Mouse (Mus musculus) ovary, postnatal 14 days (tissue): Measurements from ENCODE around the gene Ankrd44.

Source experiments
- DNase-seq: peaks from one replicate; pipeline ENCODE4 v3.0.0; 2022; ENCODE audit warnings: low spot score

The Ankrd44 gene

GRCm38 (mm10) chr1:54639506-54640078, 286.6 kb downstream of the Ankrd44 start:
- no peak for DNase-seq

DNA sequence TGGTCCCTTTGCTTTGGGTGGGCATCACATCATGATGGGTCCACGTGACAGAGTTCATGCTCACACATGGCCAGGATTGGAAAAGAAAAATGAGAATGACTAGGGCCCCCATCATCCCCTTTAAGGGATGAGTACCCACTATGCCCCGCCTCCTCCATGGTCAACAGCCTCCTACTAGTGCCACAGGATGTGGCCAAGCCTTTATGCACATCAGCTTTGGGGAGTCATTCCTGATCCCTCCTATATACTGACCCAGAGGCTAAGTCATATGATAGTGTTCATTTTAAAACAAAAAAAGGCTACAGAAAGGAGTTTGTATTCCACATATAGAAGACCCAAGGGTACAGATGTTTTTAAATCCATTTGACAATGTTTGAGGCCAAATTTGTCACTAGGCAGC, 287.1 kb downstream of the Ankrd44 start:
- DNase-seq: no peak

- DNase-seq: no peak
Measured at GRCm38 (mm10) chr1:54637340-54637739, 288.8 kb downstream of the Ankrd44 start.

DNA sequence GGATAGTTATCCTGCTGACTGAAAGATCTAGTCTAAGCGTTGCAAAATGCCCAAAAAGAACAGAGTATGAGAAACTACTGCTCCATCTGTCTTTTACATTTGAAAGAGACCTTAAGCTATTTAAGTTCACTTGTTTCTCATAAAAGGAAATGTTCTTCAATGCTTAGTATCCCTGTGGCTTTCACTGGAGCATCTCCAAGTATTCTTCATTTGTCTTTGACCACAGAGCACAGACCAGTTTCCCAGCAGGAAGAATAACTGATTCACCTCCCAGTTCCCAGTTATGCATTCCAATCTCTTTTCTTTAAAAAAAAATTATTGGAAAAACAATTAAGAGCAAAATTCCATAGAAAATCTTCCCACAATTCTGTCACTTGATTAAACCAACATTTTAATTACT, 297.1 kb downstream of the Ankrd44 start:
- no peak for DNase-seq

- no peak for DNase-seq
Measured at GRCm38 (mm10) chr1:54614963-54615362, 311.2 kb downstream of the Ankrd44 start.

DNA sequence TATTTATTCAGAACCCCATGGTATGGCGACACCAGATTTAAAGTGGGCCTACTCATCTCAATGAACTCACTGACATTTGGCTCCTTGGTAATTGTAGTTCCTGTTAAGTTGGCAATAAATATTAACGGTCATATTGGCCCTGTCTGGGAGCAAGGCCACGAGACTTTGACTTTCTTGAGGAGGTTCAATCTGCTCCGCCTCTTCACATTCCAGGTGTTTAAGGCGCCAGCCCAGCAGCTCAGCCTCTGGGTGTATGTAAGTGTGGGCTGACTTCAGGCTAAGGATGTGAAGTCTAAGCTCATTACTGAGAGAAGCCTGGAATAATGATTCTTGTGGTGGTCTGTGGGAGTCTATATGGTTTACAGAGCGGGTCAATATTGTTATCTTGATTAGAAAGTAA, 313.8 kb downstream of the Ankrd44 start:
- DNase-seq: no peak

DNA sequence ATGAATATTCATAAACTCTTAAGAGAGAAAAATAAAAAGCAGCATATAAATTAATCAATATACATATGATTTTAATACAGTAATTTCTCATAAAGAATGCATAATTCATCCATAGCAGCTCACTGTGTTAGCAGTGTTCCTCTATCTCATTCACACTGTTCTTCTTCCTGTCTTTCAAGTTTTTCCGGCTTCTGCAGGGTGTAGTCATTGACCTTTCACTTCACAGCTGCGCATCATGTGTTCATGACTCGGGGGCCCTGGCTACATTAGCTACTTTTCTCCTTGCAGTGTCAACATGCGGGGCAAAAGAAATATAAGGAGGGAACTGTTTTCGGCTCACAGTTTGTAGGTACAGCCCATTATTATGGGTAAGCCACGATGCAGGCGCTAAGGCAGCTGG, 314.3 kb downstream of the Ankrd44 start:
- no peak for DNase-seq

- DNase-seq: no peak
Measured at GRCm38 (mm10) chr1:54606936-54607335, 319.3 kb downstream of the Ankrd44 start.

DNA sequence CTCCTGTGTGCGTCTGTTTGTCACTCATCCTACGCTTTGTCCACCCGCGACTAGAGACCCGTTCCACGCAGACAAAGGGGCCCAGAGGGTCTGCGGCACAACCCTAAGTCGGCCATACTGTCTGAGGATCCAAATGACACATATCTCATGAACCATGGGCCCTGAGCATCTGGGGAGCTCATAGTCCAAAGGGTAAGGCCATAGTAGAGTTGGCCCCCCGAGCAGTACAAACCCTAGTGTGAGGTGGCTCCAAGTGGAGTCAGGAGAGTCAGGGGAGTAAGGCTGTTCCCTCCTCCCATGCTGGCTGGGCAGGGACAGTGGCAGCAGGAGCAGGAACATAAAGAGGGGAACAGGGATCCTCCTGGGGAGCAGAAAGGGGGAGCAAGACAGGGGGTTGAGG, 324.5 kb downstream of the Ankrd44 start:
- DNase-seq: no peak

- DNase-seq: no peak
Measured at GRCm38 (mm10) chr1:54600275-54600674, 325.9 kb downstream of the Ankrd44 start.

DNA sequence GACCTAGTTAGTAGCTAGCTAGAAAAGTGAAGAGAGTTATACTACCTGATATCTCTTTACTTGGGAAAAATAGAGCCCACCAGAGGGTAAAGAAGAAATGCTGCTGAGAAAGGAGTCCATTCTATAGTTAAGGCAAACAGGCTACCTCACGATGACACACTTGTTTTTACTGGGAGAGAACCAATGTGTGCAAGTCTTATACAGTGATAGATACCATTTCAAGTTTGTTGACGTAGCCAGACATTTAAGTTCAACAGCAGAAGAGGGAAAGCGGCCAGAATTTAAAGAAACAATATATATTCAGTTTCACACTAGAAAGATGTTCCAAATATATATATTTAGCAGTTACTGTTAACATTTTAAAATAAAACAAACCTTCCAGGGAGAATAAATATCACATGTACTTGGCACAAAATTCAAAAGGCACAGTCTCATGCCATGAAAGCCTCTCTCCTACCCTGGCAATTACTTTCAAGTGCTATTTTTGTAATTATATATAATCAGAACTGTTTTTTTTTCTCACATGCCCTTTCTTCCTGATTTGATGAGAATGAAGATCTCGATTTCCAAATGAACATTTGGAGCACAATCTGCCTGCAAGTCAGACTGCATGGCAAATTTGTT, 328.5 kb downstream of the Ankrd44 start:
- no peak for DNase-seq

- no peak for DNase-seq
Measured at GRCm38 (mm10) chr1:54596151-54596550, 330.0 kb downstream of the Ankrd44 start.
